Mouse (Mus musculus) spleen, adult 2 months (tissue): ENCODE data around the gene Gm20379.

Experiments used
- CTCF ChIP-seq: fragments of 200-500 bp; IDR thresholded peaks from 2 replicates; pipeline ENCODE4 v1.5.1; 2011; ENCODE audit warnings: mild to moderate bottlenecking, inconsistent platforms; ENCODE audit not compliant: insufficient read depth, insufficient read length, insufficient replicate concordance; ENCODE audit errors: extremely low read depth
- POLR2A ChIP-seq: fragments of 200-500 bp; IDR thresholded peaks from 2 replicates; pipeline ENCODE4 v1.6.1; 2011; ENCODE audit warnings: low read depth, low read length, inconsistent platforms

DNA sequence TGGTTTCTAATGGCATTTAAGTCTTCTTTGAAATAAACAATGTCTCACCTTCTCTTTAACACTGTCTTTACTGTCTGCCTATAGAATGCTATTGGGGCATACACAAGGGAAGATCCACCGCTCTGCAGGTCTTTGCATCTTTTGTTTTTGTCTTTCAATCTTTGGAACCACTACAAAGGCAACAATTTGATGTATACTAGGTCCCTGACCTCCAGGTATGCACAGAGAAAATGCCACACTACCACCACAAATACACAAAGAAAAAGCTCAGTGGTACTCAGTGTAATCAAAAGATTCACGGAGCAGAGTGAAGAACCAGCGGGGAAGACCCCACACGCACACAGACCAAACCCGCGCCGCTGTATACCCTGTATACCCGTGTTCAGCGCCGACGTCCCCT lies at the start of gene Gm20379:
- TF ChIP-seq CTCF: no peak
- TF ChIP-seq POLR2A: no peak
